Mouse (Mus musculus) neutrophil, adult 65 days (primary cell): ENCODE results near the gene Loxl1. TPM values are rescaled to one million over a fixed set of nuclear protein-coding genes. Genes with fewer than 3 reads are reported as not detected.

ENCODE experiments used
- total RNA-seq: library from RNA; stranded (reverse); gene quantifications from 2 replicates; pipeline ENCODE4 v1.2.4, GENCODE M21; 2023

The Loxl1 gene
- total RNA-seq: not detected in 2 replicates

GRCm38 (mm10) chr9:58312944-58313359 is at the start of gene Loxl1:
Gene Loxl1, minus strand, starts transcription at chr9:58313186.

GRCm38 (mm10) chr9:58253033-58253804 is 59.8 kb downstream of the Loxl1 start, which contains the start of gene Stoml1:
Gene Stoml1, plus strand, starts transcription at chr9:58253164.

GRCm38 (mm10) chr9:58249592-58250192 is 63.3 kb downstream of the Loxl1 start, which contains the start of gene Pml:
Gene Pml, minus strand, starts transcription at chr9:58249786.

Other genes with a start within 250 kb of the Loxl1 start
- not detected in 2 replicates for gene Stra6, start 249.4 kb downstream of the Loxl1 start, total RNA-seq
- gene Ccdc33, start 194.4 kb downstream of the Loxl1 start, total RNA-seq: not detected in 2 replicates
- gene Islr, start 108.9 kb downstream of the Loxl1 start, total RNA-seq: 0.38 TPM in 1 of 2 replicates, not detected in the other
- 0.16 TPM in 1 of 2 replicates, not detected in the other for gene Islr2, start 108.9 kb downstream of the Loxl1 start, total RNA-seq
- gene Pml, start 63.4 kb downstream of the Loxl1 start, total RNA-seq: 18.9 and 27.7 TPM in 2 replicates
- 7.1 and 10.3 TPM in 2 replicates for gene Stoml1, start 60.0 kb downstream of the Loxl1 start, total RNA-seq
- gene Tbc1d21, start 57.3 kb upstream of the Loxl1 start, total RNA-seq: not detected in 2 replicates
- gene Insyn1, start 175.4 kb upstream of the Loxl1 start, total RNA-seq: not detected in 2 replicates
- gene Cd276, start 242.3 kb upstream of the Loxl1 start, total RNA-seq: 0.57 and 0.92 TPM in 2 replicates